Mouse (Mus musculus) heart, embryonic 10.5 days (tissue): ENCODE measurements around the gene Fen1. TPM values are rescaled to one million over a fixed set of nuclear protein-coding genes. Genes with fewer than 3 reads are reported as not detected.
A peak's percentile ranks its signal among the peaks of the same experiment; 100 is the strongest.

Experiments
- DNase-seq: peaks from one replicate; pipeline ENCODE4 v3.0.0-alpha.2; 2017; ENCODE audit warnings: low spot score
- H3K27ac ChIP-seq: fragments of 300-500 bp; sonication (generic); 2 replicates; pipeline ENCODE4 v1.5.1; 2016; ENCODE audit warnings: mild to moderate bottlenecking
- H3K27me3 ChIP-seq: fragments of 300-500 bp; sonication (generic); 2 replicates; pipeline ENCODE4 v1.6.1; 2016; ENCODE audit warnings: mild to moderate bottlenecking; ENCODE audit not compliant: poor library complexity, insufficient read depth, severe bottlenecking
- H3K36me3 ChIP-seq: fragments of 300-500 bp; sonication (generic); 2 replicates; pipeline ENCODE4 v1.6.1; 2016; ENCODE audit warnings: mild to moderate bottlenecking, moderate library complexity
- H3K4me1 ChIP-seq: fragments of 300-500 bp; sonication (generic); 2 replicates; pipeline ENCODE4 v1.6.1; 2016; ENCODE audit warnings: mild to moderate bottlenecking
- H3K4me3 ChIP-seq: fragments of 300-500 bp; sonication (generic); 2 replicates; pipeline ENCODE4 v1.5.1; 2016; ENCODE audit warnings: mild to moderate bottlenecking, moderate library complexity
- H3K9me3 ChIP-seq: fragments of 300-500 bp; sonication (generic); 2 replicates; pipeline ENCODE4 v1.6.1; 2016; ENCODE audit warnings: mild to moderate bottlenecking, moderate library complexity
- WGBS: fragments of 180-500 bp; shearing (Covaris S2); methylation state at CpG from one replicate; pipeline ENCODE4 v1.1.7; 2016; 5-methylcytosine and 5-hydroxymethylcytosine counted together
- polyA plus RNA-seq: library from polyadenylated mRNA; unstranded; fragments of >200 nt; fragmentation: Nextera tagmentation; extraction: Ambion mirVana; gene quantifications from 2 replicates; pipeline ENCODE4 v1.2.1, GENCODE M21; 2016

Fen1 gene
- polyA plus RNA-seq, 1 experiment from 2014 or later = 128 TPM

GRCm38 (mm10) chr19:10186569-10186968 lies 17.4 kb downstream of the Fen1 start:
- peaks cover 31% of the 10 kb centered on the region for H3K4me1 ChIP-seq
- H3K27me3 ChIP-seq = no peaks in the 10 kb centered on the region
- no peak for DNase-seq
- no peaks in the 10 kb centered on the region for H3K9me3 ChIP-seq
- no peak overlapping the region for H3K27ac ChIP-seq
- 90% methylated on average over 8 of the region's 8 CpGs for WGBS
- no peak overlapping the region for H3K4me3 ChIP-seq
- H3K36me3 ChIP-seq = peaks cover 70% of the 10 kb centered on the region

GRCm38 (mm10) chr19:10185876-10186275 lies 18.1 kb downstream of the Fen1 start:
- Histone ChIP-seq H3K9me3 (no peaks in the 10 kb centered on the region), H3K4me1 (peaks cover 24% of the 10 kb centered on the region), H3K4me3 (no peak overlapping the region), H3K27me3 (no peaks in the 10 kb centered on the region), H3K36me3 (peaks cover 64% of the 10 kb centered on the region), H3K27ac (no peak overlapping the region)
- DNase-seq = no peak
- 89% methylated on average over 3 of the region's 3 CpGs for WGBS

- 33% methylated on average over 12 of the region's 12 CpGs for WGBS
- H3K4me3 ChIP-seq = peak overlapping the region; percentile 82
- peak overlapping the region; percentile 95 for H3K27ac ChIP-seq
- H3K27me3 ChIP-seq = no peaks in the 10 kb centered on the region
- H3K4me1 ChIP-seq = peaks cover 24% of the 10 kb centered on the region
- H3K9me3 ChIP-seq = no peaks in the 10 kb centered on the region
- H3K36me3 ChIP-seq = peaks cover 47% of the 10 kb centered on the region
- no peak for DNase-seq
These were observed 19.9 kb downstream of the Fen1 start for GRCm38 (mm10) chr19:10184096-10184495.

- Histone ChIP-seq H3K27me3 (no peaks in the 10 kb centered on the region), H3K4me3 (peak overlapping the region; percentile 82), H3K9me3 (0 out of 2 replicates have a peak, but pooled peaks cover 2% of the 10 kb centered on the region), H3K36me3 (peaks cover 40% of the 10 kb centered on the region), H3K27ac (peak overlapping the region; percentile 95), H3K4me1 (peaks cover 24% of the 10 kb centered on the region)
- DNase-seq = peak; percentile 91
- WGBS = under 1% methylated on average over 35 of the region's 35 CpGs
These were observed 20.5 kb downstream of the Fen1 start for GRCm38 (mm10) chr19:10183299-10183983.

GRCm38 (mm10) chr19:10182670-10183298 lies 21.2 kb downstream of the Fen1 start, which contains the start of gene Fads1:
TSS of gene Fads1 (plus strand) at chr19:10182888.
- DNase-seq = peak; percentile 97
- Histone ChIP-seq H3K9me3 (0 out of 2 replicates have a peak, but pooled peaks cover 4% of the 10 kb centered on the region), H3K27me3 (no peaks in the 10 kb centered on the region), H3K4me1 (peaks cover 24% of the 10 kb centered on the region), H3K36me3 (peaks cover 34% of the 10 kb centered on the region), H3K27ac (peak within 1 kb of the TSS; percentile 95), H3K4me3 (peak within 1 kb of the TSS; percentile 82)
- WGBS = under 1% methylated on average over 70 of the region's 70 CpGs

GRCm38 (mm10) chr19:10182142-10182541 lies 21.8 kb downstream of the Fen1 start:
- Histone ChIP-seq H3K4me3 (peak overlapping the region; percentile 82), H3K4me1 (peaks cover 24% of the 10 kb centered on the region), H3K36me3 (peaks cover 27% of the 10 kb centered on the region), H3K9me3 (0 out of 2 replicates have a peak, but pooled peaks cover 4% of the 10 kb centered on the region), H3K27ac (peak overlapping the region; percentile 95), H3K27me3 (no peaks in the 10 kb centered on the region)
- DNase-seq = no peak
- 39% methylated on average over 7 of the region's 7 CpGs for WGBS

- H3K36me3 ChIP-seq = peaks cover 18% of the 10 kb centered on the region
- H3K27ac ChIP-seq = no peak overlapping the region
- DNase-seq = no peak
- H3K9me3 ChIP-seq = 0 out of 2 replicates have a peak, but pooled peaks cover 4% of the 10 kb centered on the region
- H3K27me3 ChIP-seq = no peaks in the 10 kb centered on the region
- no peak overlapping the region for H3K4me3 ChIP-seq
- peaks cover 27% of the 10 kb centered on the region for H3K4me1 ChIP-seq
- WGBS = 93% methylated on average over 7 of the region's 7 CpGs
These were observed 22.7 kb downstream of the Fen1 start for GRCm38 (mm10) chr19:10181225-10181624.

GRCm38 (mm10) chr19:10176941-10177372 lies 27.0 kb downstream of the Fen1 start:
- H3K4me1 ChIP-seq = peaks cover 7% of the 10 kb centered on the region
- H3K27ac ChIP-seq = no peak overlapping the region
- H3K9me3 ChIP-seq = 0 out of 2 replicates have a peak, but pooled peaks cover 4% of the 10 kb centered on the region
- no peaks in the 10 kb centered on the region for H3K36me3 ChIP-seq
- no peaks in the 10 kb centered on the region for H3K27me3 ChIP-seq
- H3K4me3 ChIP-seq = no peak overlapping the region
- peak; percentile 73 for DNase-seq
- 51% methylated on average over 7 of the region's 7 CpGs for WGBS

- Histone ChIP-seq H3K27ac (no peak overlapping the region), H3K4me1 (peaks cover 7% of the 10 kb centered on the region), H3K36me3 (no peaks in the 10 kb centered on the region), H3K4me3 (no peak overlapping the region), H3K9me3 (0 out of 2 replicates have a peak, but pooled peaks cover 4% of the 10 kb centered on the region), H3K27me3 (no peaks in the 10 kb centered on the region)
- 77% methylated on average over 1 of the region's 1 CpGs for WGBS
- no peak for DNase-seq
These were observed 27.5 kb downstream of the Fen1 start for GRCm38 (mm10) chr19:10176477-10176876.

GRCm38 (mm10) chr19:10174956-10175355 lies 29.0 kb downstream of the Fen1 start:
- H3K4me3 ChIP-seq = no peak overlapping the region
- 0 out of 2 replicates have a peak, but pooled peaks cover 4% of the 10 kb centered on the region for H3K9me3 ChIP-seq
- no peaks in the 10 kb centered on the region for H3K27me3 ChIP-seq
- no peak overlapping the region for H3K27ac ChIP-seq
- WGBS = 48% methylated on average over 4 of the region's 4 CpGs
- H3K36me3 ChIP-seq = no peaks in the 10 kb centered on the region
- DNase-seq = peak; percentile 69
- H3K4me1 ChIP-seq = peaks cover 7% of the 10 kb centered on the region

GRCm38 (mm10) chr19:10173844-10174539 lies 30.0 kb downstream of the Fen1 start:
- H3K4me1 ChIP-seq = peaks cover 7% of the 10 kb centered on the region
- 86% methylated on average over 7 of the region's 7 CpGs for WGBS
- H3K9me3 ChIP-seq = 0 out of 2 replicates have a peak, but pooled peaks cover 4% of the 10 kb centered on the region
- H3K27ac ChIP-seq = no peak overlapping the region; the same call in 1 of the 2 replicates
- DNase-seq = peak; percentile 60
- no peaks in the 10 kb centered on the region for H3K27me3 ChIP-seq
- H3K36me3 ChIP-seq = no peaks in the 10 kb centered on the region
- H3K4me3 ChIP-seq = no peak overlapping the region

- H3K27ac ChIP-seq = peak overlapping the region; percentile 76; the same call in 1 of the 2 replicates
- DNase-seq = peak; percentile 91
- no peak overlapping the region for H3K4me3 ChIP-seq
- WGBS = 75% methylated on average over 5 of the region's 5 CpGs
- no peaks in the 10 kb centered on the region for H3K27me3 ChIP-seq
- no peaks in the 10 kb centered on the region for H3K36me3 ChIP-seq
- peaks cover 7% of the 10 kb centered on the region for H3K4me1 ChIP-seq
- H3K9me3 ChIP-seq = 0 out of 2 replicates have a peak, but pooled peaks cover under 1% of the 10 kb centered on the region
These were observed 30.8 kb downstream of the Fen1 start for GRCm38 (mm10) chr19:10173116-10173718.
